Mouse (Mus musculus) hindbrain, postnatal 0 days (tissue): ENCODE results near the gene Nr0b1. TPM values are rescaled to one million over a fixed set of nuclear protein-coding genes. Genes with fewer than 3 reads are reported as not detected.
A peak's percentile ranks its signal among the peaks of the same experiment; 100 is the strongest.

Experiments used
- ATAC-seq: fragments of 200-750 bp; cut with Nextera tagmentation; 2 replicates; pipeline ENCODE4 v1.8.0; 2017; ENCODE audit warnings: mild to moderate bottlenecking, moderate TSS enrichment, moderate library complexity
- DNase-seq: peaks from one replicate; pipeline ENCODE4 v3.0.0-alpha.2; 2015; ENCODE audit warnings: low spot score
- H3K27ac ChIP-seq: fragments of 300-500 bp; sonication (generic); 2 replicates; pipeline ENCODE4 v1.5.1; 2014; ENCODE audit warnings: mild to moderate bottlenecking
- H3K27me3 ChIP-seq: fragments of 300-500 bp; sonication (generic); 2 replicates; pipeline ENCODE4 v1.6.1; 2014; ENCODE audit warnings: low read length, mixed read lengths; ENCODE audit not compliant: insufficient read depth
- H3K36me3 ChIP-seq: fragments of 300-500 bp; sonication (generic); 2 replicates; pipeline ENCODE4 v1.6.1; 2014; ENCODE audit warnings: low read length, mixed read lengths; ENCODE audit not compliant: insufficient read depth
- H3K4me1 ChIP-seq: fragments of 300-500 bp; sonication (generic); 2 replicates; pipeline ENCODE4 v1.6.1; 2014; ENCODE audit warnings: antibody characterized with exemption, low read length, mixed read lengths; ENCODE audit not compliant: insufficient read depth
- H3K4me2 ChIP-seq: fragments of 300-500 bp; sonication (generic); 2 replicates; pipeline ENCODE4 v1.6.1; 2014; ENCODE audit warnings: low read depth, mild to moderate bottlenecking, low read length, moderate library complexity, mixed read lengths
- H3K4me3 ChIP-seq: fragments of 300-500 bp; sonication (generic); 2 replicates; pipeline ENCODE4 v1.5.1; 2014; ENCODE audit warnings: low read length
- H3K9ac ChIP-seq: fragments of 300-500 bp; sonication (generic); replicated peaks from 2 replicates; pipeline ENCODE4 v1.6.1; 2014; ENCODE audit warnings: mild to moderate bottlenecking, low read length, moderate library complexity, mixed read lengths
- H3K9me3 ChIP-seq: fragments of 300-500 bp; sonication (generic); 2 replicates; pipeline ENCODE4 v1.6.1; 2016; ENCODE audit warnings: low read length, mixed read lengths
- CTCF ChIP-seq: IDR thresholded peaks from 2 replicates; pipeline ENCODE4 v1.5.1; 2016; ENCODE audit warnings: antibody characterized with exemption, control low read depth, low read depth
- WGBS: fragments of 180-500 bp; shearing (Covaris S2); extraction: QIAGEN DNeasy Blood & Tissue Kit; methylation state at CpG from one replicate; pipeline ENCODE4 v1.1.7; 2014; 5-methylcytosine and 5-hydroxymethylcytosine counted together
- polyA plus RNA-seq: library from polyadenylated mRNA; unstranded; fragments of >200 nt; fragmentation: Nextera tagmentation; extraction: Ambion mirVana; gene quantifications from 2 replicates; pipeline ENCODE4 v1.2.1, GENCODE M21; 2015
- total RNA-seq: library from RNA; depleted of rRNA; stranded (reverse); fragments of >200 nt; gene quantifications from 2 replicates; pipeline ENCODE4 v1.2.3, GENCODE M21; 2014; rRNA removed

The Nr0b1 gene
- total RNA-seq = 0.31 and 1.7 TPM in 2 replicates
- 0.25 TPM in 2 replicates for polyA plus RNA-seq

DNA sequence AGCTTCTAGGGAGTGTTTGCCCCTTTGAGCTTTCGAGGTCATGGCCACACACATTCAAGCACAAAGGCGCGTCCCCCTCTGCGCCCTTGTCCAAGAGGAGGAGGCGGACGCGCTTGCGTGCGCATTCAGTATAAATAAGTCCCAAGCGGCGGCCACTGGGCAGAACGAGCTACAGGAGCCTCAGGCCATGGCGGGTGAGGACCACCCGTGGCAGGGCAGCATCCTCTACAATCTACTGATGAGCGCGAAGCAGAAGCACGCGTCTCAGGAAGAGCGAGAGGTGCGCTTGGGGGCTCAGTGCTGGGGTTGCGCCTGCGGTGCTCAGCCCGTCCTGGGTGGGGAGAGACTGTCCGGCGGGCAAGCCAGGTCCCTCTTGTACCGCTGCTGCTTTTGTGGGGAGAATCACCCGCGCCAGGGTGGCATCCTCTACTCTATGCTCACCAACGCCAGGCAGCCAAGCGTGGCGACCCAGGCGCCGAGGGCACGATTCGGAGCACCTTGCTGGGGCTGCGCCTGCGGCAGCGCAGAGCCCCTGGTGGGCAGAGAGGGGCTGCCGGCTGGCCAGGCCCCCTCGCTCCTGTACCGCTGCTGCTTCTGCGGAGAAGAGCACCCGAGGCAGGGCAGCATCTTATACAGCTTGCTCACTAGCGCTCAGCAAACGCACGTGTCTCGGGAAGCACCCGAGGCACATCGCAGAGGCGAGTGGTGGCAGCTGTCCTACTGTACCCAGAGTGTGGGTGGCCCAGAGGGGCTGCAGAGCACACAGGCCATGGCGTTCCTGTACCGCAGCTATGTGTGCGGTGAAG, at the start of gene Nr0b1:
Gene Nr0b1 (plus strand): TSS at position 151 of the 806 bp plus-strand sequence.
- Histone ChIP-seq H3K27me3 (no peaks in the 10 kb centered on the region), H3K9ac (no peak within 1 kb of the TSS; the same call in 1 of the 2 replicates), H3K4me2 (peak within 1 kb of the TSS; percentile 72), H3K4me3 (peak within 1 kb of the TSS; percentile 38), H3K4me1 (no peaks in the 10 kb centered on the region), H3K9me3 (no peaks in the 10 kb centered on the region), H3K27ac (no peak within 1 kb of the TSS), H3K36me3 (no peaks in the 10 kb centered on the region)
- ATAC-seq = peak; percentile 70
- TF ChIP-seq CTCF = no peak
- 23% methylated on average over 49 of the region's 53 CpGs for WGBS
- DNase-seq = peak; percentile 2

DNA sequence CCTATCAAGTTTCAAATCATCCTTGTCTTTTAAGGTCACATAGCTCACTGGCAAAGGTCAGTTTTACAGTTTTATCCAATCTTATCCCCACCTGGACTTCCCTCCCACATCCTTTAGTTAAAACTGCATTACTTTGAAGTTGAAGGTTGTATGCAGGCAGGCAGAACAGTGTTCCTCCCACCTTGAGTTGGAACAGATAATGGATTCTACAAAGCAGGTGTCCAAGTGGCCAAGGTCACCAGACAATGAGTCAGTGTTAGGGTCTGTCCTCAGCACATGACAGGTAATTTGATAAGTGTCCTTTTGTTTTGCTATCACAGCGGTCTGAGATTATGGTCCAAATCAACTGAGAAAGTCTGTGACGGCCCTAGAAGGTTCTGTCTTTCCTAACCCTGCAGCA, 4.3 kb upstream of the Nr0b1 start:
- WGBS = 77% methylated on average over 2 of the region's 2 CpGs
- no peak for ATAC-seq

DNA sequence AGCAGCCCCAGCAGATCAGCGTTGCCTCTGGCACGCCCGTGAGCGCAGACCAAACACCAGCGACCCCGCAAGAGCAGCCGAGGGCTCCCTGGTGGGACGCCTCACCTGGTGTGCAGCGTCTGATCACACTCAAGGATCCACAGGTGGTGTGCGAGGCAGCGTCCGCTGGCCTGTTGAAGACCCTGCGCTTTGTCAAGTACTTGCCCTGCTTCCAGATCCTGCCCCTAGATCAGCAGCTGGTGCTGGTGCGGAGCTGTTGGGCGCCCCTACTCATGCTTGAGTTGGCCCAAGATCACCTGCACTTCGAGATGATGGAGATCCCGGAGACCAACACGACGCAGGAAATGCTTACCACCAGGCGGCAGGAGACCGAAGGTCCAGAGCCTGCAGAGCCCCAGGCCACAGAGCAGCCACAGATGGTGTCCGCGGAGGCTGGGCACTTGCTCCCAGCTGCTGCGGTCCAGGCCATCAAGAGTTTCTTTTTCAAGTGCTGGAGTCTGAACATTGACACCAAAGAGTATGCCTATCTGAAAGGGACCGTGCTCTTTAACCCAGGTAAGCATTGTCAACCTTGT, 943 bp downstream of the Nr0b1 start:
- H3K4me1 ChIP-seq = no peaks in the 10 kb centered on the region
- H3K4me2 ChIP-seq = peak overlapping the region; percentile 72
- 33% methylated on average over 25 of the region's 25 CpGs for WGBS
- DNase-seq (peak; percentile 19), ATAC-seq (peak; percentile 32)
- H3K9ac ChIP-seq = no peak overlapping the region; the same call in 1 of the 2 replicates
- TF ChIP-seq CTCF = peak; percentile 41
- peak overlapping the region; percentile 38 for H3K4me3 ChIP-seq
- H3K36me3 ChIP-seq = no peaks in the 10 kb centered on the region
- H3K27me3 ChIP-seq = no peaks in the 10 kb centered on the region
- H3K9me3 ChIP-seq = no peaks in the 10 kb centered on the region
- H3K27ac ChIP-seq = no peak overlapping the region

More for the DNA sequence above, 4.3 kb upstream of the Nr0b1 start:
- DNase-seq = no peak
- Histone ChIP-seq H3K27ac (no peak overlapping the region), H3K4me3 (no peak overlapping the region), H3K9me3 (no peaks in the 10 kb centered on the region), H3K36me3 (no peaks in the 10 kb centered on the region), H3K4me2 (no peak overlapping the region), H3K27me3 (no peaks in the 10 kb centered on the region), H3K9ac (no peak overlapping the region), H3K4me1 (no peaks in the 10 kb centered on the region)
- TF ChIP-seq CTCF = no peak

DNA sequence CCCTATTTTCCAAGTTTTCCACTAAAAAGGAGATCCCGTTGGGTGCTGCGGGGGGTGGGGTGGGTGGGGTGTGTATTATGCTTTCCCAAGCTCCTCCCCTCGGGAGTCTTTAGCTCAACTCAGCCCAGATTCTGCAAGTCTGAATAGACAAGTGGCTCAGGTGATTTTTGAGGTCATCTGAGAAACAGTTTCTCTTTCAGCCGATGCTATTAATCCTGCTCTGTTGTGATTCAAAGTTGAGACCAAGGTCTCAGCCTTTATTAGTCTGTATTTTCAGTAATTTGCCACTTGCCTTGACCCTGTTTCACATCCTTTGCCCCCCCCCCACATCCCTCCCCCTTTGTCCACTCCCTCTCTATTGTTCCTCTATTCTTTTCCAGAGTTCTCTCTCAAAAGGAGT, 1.8 kb downstream of the Nr0b1 start:
- no peak for TF ChIP-seq CTCF
- 48% methylated on average over 4 of the region's 4 CpGs for WGBS
- no peaks in the 10 kb centered on the region for H3K27me3 ChIP-seq

DNA sequence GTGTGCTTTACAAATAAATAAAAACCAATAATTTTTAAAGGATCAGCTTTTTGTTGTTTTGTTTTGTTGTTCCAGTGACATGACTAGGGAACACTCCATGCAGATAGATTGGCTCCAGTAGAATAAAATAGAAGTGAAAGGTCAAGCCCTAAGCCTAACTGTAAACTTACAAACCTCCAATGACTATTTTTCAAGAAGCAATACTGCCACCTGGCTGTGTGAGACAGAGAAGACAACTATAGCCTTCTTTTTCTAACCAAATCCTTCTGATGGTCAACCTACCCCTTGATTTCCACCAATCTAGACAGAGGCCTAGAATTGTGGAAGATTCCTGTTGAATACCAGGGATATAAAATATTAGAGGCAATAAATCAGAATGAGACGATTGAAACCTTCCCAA, 45.7 kb downstream of the Nr0b1 start:
- DNase-seq (no peak), ATAC-seq (no peak)
- Histone ChIP-seq H3K4me1 (no peaks in the 10 kb centered on the region), H3K36me3 (no peaks in the 10 kb centered on the region), H3K9me3 (no peaks in the 10 kb centered on the region), H3K4me3 (no peak overlapping the region), H3K9ac (no peak overlapping the region), H3K27me3 (no peaks in the 10 kb centered on the region), H3K27ac (no peak overlapping the region), H3K4me2 (no peak overlapping the region)
- WGBS = no CpG with 5 or more reads among the region's 1 CpGs
- no peak for TF ChIP-seq CTCF

More for the DNA sequence above, 1.8 kb downstream of the Nr0b1 start:
- H3K9me3 ChIP-seq = no peaks in the 10 kb centered on the region
- DNase-seq (no peak), ATAC-seq (no peak)
- no peaks in the 10 kb centered on the region for H3K36me3 ChIP-seq
- H3K4me2 ChIP-seq = no peak overlapping the region
- H3K9ac ChIP-seq = no peak overlapping the region
- H3K27ac ChIP-seq = no peak overlapping the region
- no peaks in the 10 kb centered on the region for H3K4me1 ChIP-seq
- no peak overlapping the region for H3K4me3 ChIP-seq

Other genes with a start within 250 kb of the Nr0b1 start
- not detected in 2 replicates for gene Samt3, start 147.6 kb upstream of the Nr0b1 start, total RNA-seq
- gene Samt3, start 147.6 kb upstream of the Nr0b1 start, polyA plus RNA-seq = not detected in 2 replicates
- gene Mageb4, start 113.3 kb downstream of the Nr0b1 start, total RNA-seq = not detected in 2 replicates
- not detected in 2 replicates for gene Mageb4, start 113.3 kb downstream of the Nr0b1 start, polyA plus RNA-seq